Mouse (Mus musculus): ENCODE results near the gene Ifnar1. TPM values are rescaled to one million over a fixed set of nuclear protein-coding genes. Genes with fewer than 3 reads are reported as not detected.
"Not testable (repeated sequence)": the region's sequence is repeated elsewhere in the genome, so short reads cannot be mapped to it uniquely, and the experiment has no call there.

Gene Ifnar1
- polyA plus RNA-seq, 1 experiment: 26.7 TPM

GRCm38 (mm10) chr16:91504701-91505100 lies 19.7 kb downstream of the Ifnar1 start:
- no peak for DNase-seq (ENCODE audit: low read depth)

- DNase-seq (ENCODE audit: low read depth): no peak
Measured at GRCm38 (mm10) chr16:91505116-91505601, 20.1 kb downstream of the Ifnar1 start.

GRCm38 (mm10) chr16:91506396-91506795 lies 21.4 kb downstream of the Ifnar1 start:
- no peak for DNase-seq (ENCODE audit: low read depth)

- DNase-seq (ENCODE audit: low read depth): peak; percentile 4
Measured at GRCm38 (mm10) chr16:91512161-91512787, 27.2 kb downstream of the Ifnar1 start.

- DNase-seq (ENCODE audit: low read depth): no peak
Measured at GRCm38 (mm10) chr16:91513099-91513498, 28.1 kb downstream of the Ifnar1 start.

- no peak for DNase-seq (ENCODE audit: low read depth)
Measured at GRCm38 (mm10) chr16:91517020-91517419, 32.0 kb downstream of the Ifnar1 start.

GRCm38 (mm10) chr16:91522040-91522439 lies 37.0 kb downstream of the Ifnar1 start:
- DNase-seq (ENCODE audit: low read depth): no peak

GRCm38 (mm10) chr16:91522479-91523309 lies 37.7 kb downstream of the Ifnar1 start:
- DNase-seq (ENCODE audit: low read depth): peak; percentile 9

GRCm38 (mm10) chr16:91524206-91524605 lies 39.2 kb downstream of the Ifnar1 start:
- DNase-seq (ENCODE audit: low read depth): no peak

GRCm38 (mm10) chr16:91526274-91526673 lies 41.2 kb downstream of the Ifnar1 start:
- DNase-seq (ENCODE audit: low read depth): no peak

GRCm38 (mm10) chr16:91527051-91527450 lies 42.0 kb downstream of the Ifnar1 start:
- DNase-seq (ENCODE audit: low read depth): no peak

- no peak for DNase-seq (ENCODE audit: low read depth)
Measured at GRCm38 (mm10) chr16:91527500-91527899, 42.5 kb downstream of the Ifnar1 start.

- no peak for DNase-seq (ENCODE audit: low read depth)
Measured at GRCm38 (mm10) chr16:91528578-91528977, 43.5 kb downstream of the Ifnar1 start.

GRCm38 (mm10) chr16:91530830-91531229 lies 45.8 kb downstream of the Ifnar1 start:
- DNase-seq (ENCODE audit: low read depth): not testable (repeated sequence)

- no peak for DNase-seq (ENCODE audit: low read depth)
Measured at GRCm38 (mm10) chr16:91531856-91532255, 46.8 kb downstream of the Ifnar1 start.

- DNase-seq (ENCODE audit: low read depth): no peak
Measured at GRCm38 (mm10) chr16:91532429-91532828, 47.4 kb downstream of the Ifnar1 start.

GRCm38 (mm10) chr16:91533097-91534001 lies 48.3 kb downstream of the Ifnar1 start:
- DNase-seq (ENCODE audit: low read depth): no peak

- DNase-seq (ENCODE audit: low read depth): peak; percentile 55
Measured at GRCm38 (mm10) chr16:91534477-91534876, 49.4 kb downstream of the Ifnar1 start.

GRCm38 (mm10) chr16:91534888-91535287 lies 49.9 kb downstream of the Ifnar1 start:
- DNase-seq (ENCODE audit: low read depth): no peak

GRCm38 (mm10) chr16:91536372-91536771 lies 51.3 kb downstream of the Ifnar1 start:
- DNase-seq (ENCODE audit: low read depth): no peak

- no peak for DNase-seq (ENCODE audit: low read depth)
Measured at GRCm38 (mm10) chr16:91537065-91537464, 52.0 kb downstream of the Ifnar1 start.

- DNase-seq (ENCODE audit: low read depth): no peak
Measured at GRCm38 (mm10) chr16:91538051-91538450, 53.0 kb downstream of the Ifnar1 start.

Measured in gonadal fat pad, adult 2 months (tissue).